Mouse (Mus musculus) spleen, adult 2 months (tissue): ENCODE measurements around the gene Npff.

Source experiments
- CTCF ChIP-seq: fragments of 200-500 bp; IDR thresholded peaks from 2 replicates; pipeline ENCODE4 v1.5.1; 2011; ENCODE audit warnings: mild to moderate bottlenecking, inconsistent platforms; ENCODE audit not compliant: insufficient read depth, insufficient read length, insufficient replicate concordance; ENCODE audit errors: extremely low read depth
- POLR2A ChIP-seq: fragments of 200-500 bp; IDR thresholded peaks from 2 replicates; pipeline ENCODE4 v1.6.1; 2011; ENCODE audit warnings: low read depth, low read length, inconsistent platforms

DNA sequence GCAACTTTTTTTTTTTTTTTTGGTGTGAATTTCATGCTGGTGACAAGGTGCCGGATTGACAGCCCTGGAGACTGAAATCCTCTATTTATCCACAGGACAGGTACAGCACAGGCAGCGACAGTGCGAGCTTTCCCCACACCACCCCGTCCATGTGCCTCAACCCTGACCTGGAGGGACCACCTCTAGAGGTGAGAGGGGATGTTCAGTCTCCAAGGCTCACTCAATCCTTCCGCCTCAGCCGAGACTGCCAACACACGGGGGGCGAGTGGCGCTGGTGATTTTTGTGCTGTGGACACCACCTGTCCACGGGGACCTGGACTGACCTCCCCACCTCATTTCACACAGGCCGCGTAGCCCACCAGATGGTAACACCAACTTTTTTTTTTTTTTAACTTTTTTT, 38.9 kb downstream of the Npff start:
- TF ChIP-seq POLR2A (no peak), CTCF (no peak)
